Mouse (Mus musculus): ENCODE measurements around the gene Uqcc3. TPM values are rescaled to one million over a fixed set of nuclear protein-coding genes. Genes with fewer than 3 reads are reported as not detected.

Uqcc3 gene
- polyA plus RNA-seq, 1 experiment from 2014 or later = 29.8 TPM

Small RNAs within 50 kb of the gene (microRNA-seq; reads per million reads assigned to microRNA genes)
- not detected for gene Mir5136

Other genes with a start within 250 kb of the Uqcc3 start
- 0.02 TPM in 1 of 2 replicates, not detected in the other for gene Chrm1, start 217.1 kb downstream of the Uqcc3 start, polyA plus RNA-seq (2015; fragmentation: Nextera tagmentation; extraction: Ambion mirVana)
- 124 and 132 TPM in 2 replicates for gene Slc3a2, start 157.6 kb downstream of the Uqcc3 start, polyA plus RNA-seq (2015; fragmentation: Nextera tagmentation; extraction: Ambion mirVana)
- 48.8 and 53.0 TPM in 2 replicates for gene Wdr74, start 145.1 kb downstream of the Uqcc3 start, polyA plus RNA-seq (2015; fragmentation: Nextera tagmentation; extraction: Ambion mirVana)
- gene 1700092M07Rik, start 140.2 kb downstream of the Uqcc3 start, polyA plus RNA-seq (2015; fragmentation: Nextera tagmentation; extraction: Ambion mirVana) = 0.43 and 0.62 TPM in 2 replicates
- 53.5 and 53.8 TPM in 2 replicates for gene Stx5a, start 139.5 kb downstream of the Uqcc3 start, polyA plus RNA-seq (2015; fragmentation: Nextera tagmentation; extraction: Ambion mirVana)
- 81.2 and 91.6 TPM in 2 replicates for gene Nxf1, start 123.8 kb downstream of the Uqcc3 start, polyA plus RNA-seq (2015; fragmentation: Nextera tagmentation; extraction: Ambion mirVana)
- 53.8 and 57.3 TPM in 2 replicates for gene Tmem223, start 109.9 kb downstream of the Uqcc3 start, polyA plus RNA-seq (2015; fragmentation: Nextera tagmentation; extraction: Ambion mirVana)
- 90.5 and 96.9 TPM in 2 replicates for gene Tmem179b, start 106.5 kb downstream of the Uqcc3 start, polyA plus RNA-seq (2015; fragmentation: Nextera tagmentation; extraction: Ambion mirVana)
- 13.2 and 15.4 TPM in 2 replicates for gene Taf6l, start 94.5 kb downstream of the Uqcc3 start, polyA plus RNA-seq (2015; fragmentation: Nextera tagmentation; extraction: Ambion mirVana)
- gene Polr2g, start 82.3 kb downstream of the Uqcc3 start, polyA plus RNA-seq (2015; fragmentation: Nextera tagmentation; extraction: Ambion mirVana) = 55.5 and 65.7 TPM in 2 replicates
- gene Zbtb3, start 78.4 kb downstream of the Uqcc3 start, polyA plus RNA-seq (2015; fragmentation: Nextera tagmentation; extraction: Ambion mirVana) = 1.2 and 1.3 TPM in 2 replicates
- 22.4 and 22.5 TPM in 2 replicates for gene Ttc9c, start 61.6 kb downstream of the Uqcc3 start, polyA plus RNA-seq (2015; fragmentation: Nextera tagmentation; extraction: Ambion mirVana)
- gene Hnrnpul2, start 60.9 kb downstream of the Uqcc3 start, polyA plus RNA-seq (2015; fragmentation: Nextera tagmentation; extraction: Ambion mirVana) = 2.2 and 2.6 TPM in 2 replicates
- gene AC129217.1, start 51.1 kb downstream of the Uqcc3 start, polyA plus RNA-seq (2015; fragmentation: Nextera tagmentation; extraction: Ambion mirVana) = not detected in 2 replicates
- gene Bscl2, start 43.5 kb downstream of the Uqcc3 start, polyA plus RNA-seq (2015; fragmentation: Nextera tagmentation; extraction: Ambion mirVana) = 29.8 and 33.1 TPM in 2 replicates
- 0.43 and 0.50 TPM in 2 replicates for gene Gng3, start 41.7 kb downstream of the Uqcc3 start, polyA plus RNA-seq (2015; fragmentation: Nextera tagmentation; extraction: Ambion mirVana)
- 0.15 TPM in 2 replicates for gene Lrrn4cl, start 30.2 kb downstream of the Uqcc3 start, polyA plus RNA-seq (2015; fragmentation: Nextera tagmentation; extraction: Ambion mirVana)
- gene Ubxn1, start 9.4 kb downstream of the Uqcc3 start, polyA plus RNA-seq (2015; fragmentation: Nextera tagmentation; extraction: Ambion mirVana) = 90.4 and 96.5 TPM in 2 replicates
- gene Lbhd1, start 2.8 kb upstream of the Uqcc3 start, polyA plus RNA-seq (2015; fragmentation: Nextera tagmentation; extraction: Ambion mirVana) = 22.5 and 42.9 TPM in 2 replicates
- gene Gm49403, start 3.0 kb upstream of the Uqcc3 start, polyA plus RNA-seq (2015; fragmentation: Nextera tagmentation; extraction: Ambion mirVana) = not detected in 2 replicates
- gene 1810009A15Rik, start 7.9 kb upstream of the Uqcc3 start, polyA plus RNA-seq (2015; fragmentation: Nextera tagmentation; extraction: Ambion mirVana) = 46.8 and 49.0 TPM in 2 replicates
- gene Gm49416, start 8.0 kb upstream of the Uqcc3 start, polyA plus RNA-seq (2015; fragmentation: Nextera tagmentation; extraction: Ambion mirVana) = 0.29 TPM in 1 of 2 replicates, not detected in the other
- gene Ints5, start 12.1 kb upstream of the Uqcc3 start, polyA plus RNA-seq (2015; fragmentation: Nextera tagmentation; extraction: Ambion mirVana) = 21.6 and 26.2 TPM in 2 replicates
- 44.8 and 49.6 TPM in 2 replicates for gene Ganab, start 17.1 kb upstream of the Uqcc3 start, polyA plus RNA-seq (2015; fragmentation: Nextera tagmentation; extraction: Ambion mirVana)
- gene B3gat3, start 39.5 kb upstream of the Uqcc3 start, polyA plus RNA-seq (2015; fragmentation: Nextera tagmentation; extraction: Ambion mirVana) = 20.6 and 25.8 TPM in 2 replicates
- gene Rom1, start 48.4 kb upstream of the Uqcc3 start, polyA plus RNA-seq (2015; fragmentation: Nextera tagmentation; extraction: Ambion mirVana) = 2.8 TPM in 2 replicates
- 13.1 and 14.6 TPM in 2 replicates for gene Eml3, start 48.6 kb upstream of the Uqcc3 start, polyA plus RNA-seq (2015; fragmentation: Nextera tagmentation; extraction: Ambion mirVana)
- gene Mta2, start 61.0 kb upstream of the Uqcc3 start, polyA plus RNA-seq (2015; fragmentation: Nextera tagmentation; extraction: Ambion mirVana) = 79.0 and 85.9 TPM in 2 replicates
- 13.7 and 14.6 TPM in 2 replicates for gene Tut1, start 72.9 kb upstream of the Uqcc3 start, polyA plus RNA-seq (2015; fragmentation: Nextera tagmentation; extraction: Ambion mirVana)
- gene Eef1g, start 86.1 kb upstream of the Uqcc3 start, polyA plus RNA-seq (2015; fragmentation: Nextera tagmentation; extraction: Ambion mirVana) = 177 and 180 TPM in 2 replicates
- 2.5 and 3.0 TPM in 2 replicates for gene Ahnak, start 108.4 kb upstream of the Uqcc3 start, polyA plus RNA-seq (2015; fragmentation: Nextera tagmentation; extraction: Ambion mirVana)
- not detected in 2 replicates for gene Scgb1a1, start 207.0 kb upstream of the Uqcc3 start, polyA plus RNA-seq (2015; fragmentation: Nextera tagmentation; extraction: Ambion mirVana)